In the genomic region with DNA sequence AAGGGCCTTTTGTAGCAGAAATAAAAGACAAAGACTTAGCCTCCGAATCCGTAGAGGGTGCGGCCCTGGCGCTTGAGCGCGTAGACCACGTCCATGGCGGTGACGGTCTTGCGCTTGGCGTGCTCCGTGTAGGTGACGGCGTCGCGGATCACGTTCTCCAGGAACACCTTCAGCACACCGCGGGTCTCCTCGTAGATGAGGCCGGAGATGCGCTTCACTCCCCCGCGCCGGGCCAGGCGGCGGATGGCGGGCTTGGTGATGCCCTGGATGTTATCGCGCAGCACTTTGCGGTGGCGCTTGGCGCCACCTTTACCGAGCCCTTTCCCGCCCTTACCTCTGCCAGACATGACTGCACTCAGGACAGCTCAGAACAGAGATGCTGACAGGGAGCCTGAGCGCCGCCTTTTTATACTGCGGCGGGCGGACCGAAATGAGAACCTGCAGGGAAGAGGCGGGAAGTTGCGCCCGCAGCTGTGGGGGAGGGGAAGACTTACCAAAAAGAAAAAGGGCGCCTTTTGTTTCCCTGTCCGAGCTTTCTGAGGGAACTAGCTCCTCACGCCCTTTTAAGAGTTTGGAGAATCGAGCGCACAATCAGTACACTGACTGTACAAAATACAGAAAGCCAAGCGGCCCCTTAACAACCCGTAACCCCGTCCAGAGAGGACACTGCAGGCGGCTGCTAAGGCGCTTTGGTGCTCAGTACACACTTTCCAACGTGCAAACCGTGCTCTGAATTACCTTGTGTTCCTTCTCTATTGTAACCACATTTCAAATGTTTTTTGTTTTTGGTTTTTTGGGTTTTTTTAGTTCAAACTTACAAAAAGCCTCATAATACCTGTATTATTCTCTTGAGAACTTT, we compare ENCODE assay signal across 8 mouse cellular contexts. TPM values are rescaled to one million over a fixed set of nuclear protein-coding genes. Genes with fewer than 3 reads are reported as not detected.
DNase-seq lines count a peak whose midpoint lies in the region; ATAC-seq and TF ChIP-seq lines count a peak whose summit lies in the region.
"Not testable (repeated sequence)": the region's sequence is repeated elsewhere in the genome, so short reads cannot be mapped to it uniquely, and the experiment has no call there.

Gene Hist1h4k, minus strand, starts transcription at position 347 of the 859 bp plus-strand sequence.

- H3K27me3 ChIP-seq in embryonic facial prominence, embryonic 10.5 days (replicated peaks; ENCODE audit: low read depth, poor library complexity, severe bottlenecking); intestine, postnatal 0 days (replicated peaks; ENCODE audit: control insufficient read depth, insufficient read depth, low read length); midbrain, embryonic 10.5 days (ENCODE audit: low read depth, poor library complexity, severe bottlenecking): not testable (repeated sequence)

- H3K27ac ChIP-seq in embryonic facial prominence, embryonic 10.5 days (replicated peaks) = peak within 1 kb of the TSS; percentile 94
- H3K27ac ChIP-seq in intestine, postnatal 0 days (ENCODE audit: low read depth, low read length) = 0 out of 2 replicates have a peak within 1 kb of the TSS, but pooled peaks have one; percentile 28
- H3K27ac ChIP-seq in midbrain, embryonic 10.5 days (replicated peaks) = peak within 1 kb of the TSS; percentile 91

- intact Hi-C loops in left cerebral cortex, postnatal 36 days (cut with DNase I) = loop anchor here (1.0 to 5.0 kb wide), 3 partner anchors 16 to 36 kb away; partner anchors contain the start of genes Hist1h2ai, Hist1h2an, Hist1h2bl and Hist1h2bp

- H3K4me2 ChIP-seq in intestine, postnatal 0 days (replicated peaks; ENCODE audit: low read depth) = peak within 1 kb of the TSS; percentile 76

- not testable (repeated sequence) for TF ChIP-seq CTCF in intestine, postnatal 0 days (IDR thresholded peaks at IDR 0.05; ENCODE audit: low read depth)

- H3K4me3 ChIP-seq in embryonic facial prominence, embryonic 10.5 days = peak within 1 kb of the TSS; percentile 65
- peak within 1 kb of the TSS; percentile 46 for H3K4me3 ChIP-seq in intestine, postnatal 0 days (ENCODE audit: low read depth, low read length)
- H3K4me3 ChIP-seq in midbrain, embryonic 10.5 days = peak within 1 kb of the TSS; percentile 61

- not testable (repeated sequence) for H3K36me3 ChIP-seq in embryonic facial prominence, embryonic 10.5 days (replicated peaks); intestine, postnatal 0 days (ENCODE audit: control insufficient read depth, insufficient read depth); midbrain, embryonic 10.5 days

- under 1% methylated on average over 48 of the region's 56 CpGs for WGBS in embryonic facial prominence, embryonic 10.5 days
- under 1% methylated on average over 41 of the region's 56 CpGs for WGBS in intestine, postnatal 0 days
- under 1% methylated on average over 49 of the region's 56 CpGs for WGBS in midbrain, embryonic 10.5 days

- peak; percentile 94 for DNase-seq in adrenal gland, postnatal 14 days
- peak; percentile 94 for DNase-seq in embryonic facial prominence, embryonic 10.5 days (ENCODE audit: low spot score)
- peak; percentile 94 for DNase-seq in left cerebral cortex, postnatal 36 days (ENCODE audit: low spot score in 2 of 2)
- DNase-seq in midbrain, embryonic 10.5 days (ENCODE audit: low spot score) = peak; percentile 94
- peak; percentile 93 for DNase-seq in right cerebral cortex, postnatal 4 days
- peak; percentile 94 for DNase-seq in yolk sac, embryonic 10.5 days (ENCODE audit: low spot score)

- ATAC-seq in granulocyte monocyte progenitor cell, adult 5-6 weeks (replicated peaks; ENCODE audit: poor library complexity, severe bottlenecking) = peak; percentile 62
- peak; percentile 66 for ATAC-seq in intestine, postnatal 0 days

- H3K9me3 ChIP-seq in embryonic facial prominence, embryonic 10.5 days; intestine, postnatal 0 days (ENCODE audit: control insufficient read depth); midbrain, embryonic 10.5 days (replicated peaks): not testable (repeated sequence)

- H3K9ac ChIP-seq in intestine, postnatal 0 days (ENCODE audit: low read depth, low read length) = peak within 1 kb of the TSS; percentile 23

- peaks cover 41% of the 10 kb centered on the region for H3K4me1 ChIP-seq in embryonic facial prominence, embryonic 10.5 days
- H3K4me1 ChIP-seq in intestine, postnatal 0 days (replicated peaks; ENCODE audit: control insufficient read depth, insufficient read depth, low read length) = not testable (repeated sequence)
- peaks cover 53% of the 10 kb centered on the region for H3K4me1 ChIP-seq in midbrain, embryonic 10.5 days

RNA-seq across cellular contexts. Expression of gene Hist1h4k, which starts in this region (rescaled TPM):
- 468 and 533 TPM in 2 replicates for total RNA-seq in adrenal gland, postnatal 14 days (2021)
- polyA plus RNA-seq in embryonic facial prominence, embryonic 10.5 days (2016; fragmentation: Nextera tagmentation; extraction: Ambion mirVana) = 3.9 and 7.1 TPM in 2 replicates
- 143 and 341 TPM in 2 replicates for total RNA-seq in granulocyte monocyte progenitor cell, adult 5-6 weeks (2014; fragmentation: Nextera tagmentation)
- total RNA-seq in granulocyte monocyte progenitor cell, adult 5-6 weeks (2017) = 2,272 and 2,398 TPM in 2 replicates
- 1.4 and 2.1 TPM in 2 replicates for polyA plus RNA-seq in intestine, postnatal 0 days (2015; fragmentation: Nextera tagmentation; extraction: Ambion mirVana)
- total RNA-seq in left cerebral cortex, postnatal 36 days (2021) = 100 to 1,000 TPM; 409 to 465 TPM
- polyA plus RNA-seq in midbrain, embryonic 10.5 days (2016; fragmentation: Nextera tagmentation; extraction: Ambion mirVana) = 1.7 and 6.4 TPM in 2 replicates

Comparison
In these comparisons a context has a peak if more than half of its experiments do, and no peak if none do; other contexts are left out.
1. Peak in every context shown above with its lines: DNase-seq, ATAC-seq, H3K4me3 ChIP-seq and H3K27ac ChIP-seq.
2. H3K27ac ChIP-seq: peak in every context shown above with its lines; median percentile 94 in embryonic facial prominence, embryonic 10.5 days; 91 in midbrain, embryonic 10.5 days; 28 in intestine, postnatal 0 days.